Mouse (Mus musculus) inflammation-experienced regulatory T-cells, adult 6 months (primary cell): ENCODE measurements around the gene Ubac2. TPM values are rescaled to one million over a fixed set of nuclear protein-coding genes. Genes with fewer than 3 reads are reported as not detected.
"Not testable (repeated sequence)": the region's sequence is repeated elsewhere in the genome, so short reads cannot be mapped to it uniquely, and the experiment has no call there.

Source experiments
- ATAC-seq: one replicate; pipeline ENCODE4 v1.8.0; 2017
- polyA plus RNA-seq, 3 experiments: library from polyadenylated mRNA; unstranded; fragments of 100-300 nt; shearing (Covaris generic); gene quantifications; one replicate each; pipeline ENCODE4 v1.2.1; 2017

Gene Ubac2
- 10 to 100 TPM; 47.9 to 88.3 (median 78.9) TPM for polyA plus RNA-seq

DNA sequence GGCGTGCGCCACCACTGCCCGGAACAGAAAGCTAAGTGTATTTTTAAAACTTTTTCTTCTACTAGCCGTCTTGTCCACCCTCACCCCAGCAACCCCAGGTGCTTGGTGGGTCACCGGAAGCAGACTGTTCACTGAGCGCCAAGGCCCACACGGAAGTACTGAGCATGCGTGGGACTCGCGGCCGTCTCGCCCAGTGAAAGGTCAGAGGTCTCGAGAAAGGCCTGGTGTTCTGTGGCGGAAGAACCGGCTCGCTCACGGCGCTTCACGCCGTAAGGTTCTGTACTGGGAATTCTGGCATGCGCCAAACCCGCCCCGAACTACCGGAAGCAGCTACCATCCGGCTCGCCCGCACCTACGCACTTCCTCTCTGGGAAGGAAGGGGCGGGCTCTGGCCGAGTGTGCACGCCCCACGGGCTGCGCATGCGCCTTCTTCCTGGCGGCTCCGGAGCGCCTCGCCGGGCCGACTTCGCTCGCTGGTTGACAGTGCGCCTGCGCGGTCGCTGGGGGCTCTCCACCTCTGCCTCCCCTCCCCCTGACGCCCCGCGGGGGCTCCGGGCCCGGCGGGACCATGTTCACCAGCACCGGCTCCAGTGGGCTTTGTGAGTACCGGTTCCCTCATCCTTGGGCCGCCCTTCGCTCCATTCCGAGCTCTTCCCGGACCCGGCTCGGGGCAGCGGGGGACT lies at the start of gene Ubac2:
Ubac2 (plus strand) TSS at position 445 of the 683 bp plus-strand sequence.
- peak; percentile 81 for ATAC-seq

DNA sequence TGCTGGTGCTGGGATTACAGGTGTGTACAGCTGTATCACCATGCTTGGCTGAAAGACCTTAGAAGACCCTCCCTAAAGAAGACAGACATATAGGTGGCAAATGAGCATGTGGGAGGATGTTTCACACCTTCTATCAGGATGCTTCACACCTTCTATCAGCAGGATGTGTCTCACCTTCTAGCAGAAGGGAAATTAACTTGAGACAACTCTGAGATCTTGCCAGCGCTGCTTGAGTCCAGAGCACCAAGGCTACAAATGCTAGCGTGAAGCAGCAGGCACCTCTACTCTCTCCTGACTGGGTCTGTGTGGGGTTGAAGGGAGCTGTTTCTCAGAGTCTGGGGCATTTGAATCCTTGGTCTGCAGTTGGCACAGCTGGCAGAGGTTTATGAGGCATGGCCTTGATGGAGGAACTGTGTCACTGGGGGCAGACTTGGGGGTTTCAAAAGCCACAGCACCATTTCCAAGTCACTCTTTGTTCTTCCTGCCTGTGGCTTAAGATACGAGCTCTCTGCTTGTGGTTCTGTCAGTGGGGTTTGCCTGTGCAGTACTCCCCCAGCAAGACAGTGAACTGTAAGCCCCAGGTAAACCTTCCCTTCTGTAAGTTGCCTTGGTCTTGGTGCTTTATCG lies 48.5 kb upstream of the Ubac2 start:
- ATAC-seq: peak; percentile 52

DNA sequence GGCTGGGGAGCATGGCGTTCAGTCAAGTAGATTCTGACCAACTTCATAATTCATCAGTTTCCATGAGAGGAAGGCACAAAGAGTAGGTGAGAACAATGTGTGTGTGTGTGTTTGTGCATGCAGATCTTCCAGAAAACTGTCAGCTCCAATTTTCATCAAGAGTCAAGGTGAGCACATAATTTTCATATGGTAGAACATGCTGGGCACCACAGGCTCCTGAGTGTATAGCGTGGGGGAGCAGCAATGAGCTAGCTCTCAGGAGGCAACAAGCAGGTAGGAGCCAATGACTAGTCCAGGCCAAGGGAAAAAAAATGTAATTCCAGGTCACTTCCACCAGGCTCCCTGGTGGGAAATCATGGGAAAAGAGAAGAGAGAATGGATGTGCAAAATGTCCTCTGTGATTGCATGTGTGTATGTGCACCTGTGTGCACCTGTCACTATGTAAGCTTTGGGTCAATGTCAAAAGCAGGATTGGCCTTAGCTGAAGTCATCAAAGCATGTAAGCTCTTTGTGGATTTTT lies 45.4 kb upstream of the Ubac2 start:
- ATAC-seq: no peak

DNA sequence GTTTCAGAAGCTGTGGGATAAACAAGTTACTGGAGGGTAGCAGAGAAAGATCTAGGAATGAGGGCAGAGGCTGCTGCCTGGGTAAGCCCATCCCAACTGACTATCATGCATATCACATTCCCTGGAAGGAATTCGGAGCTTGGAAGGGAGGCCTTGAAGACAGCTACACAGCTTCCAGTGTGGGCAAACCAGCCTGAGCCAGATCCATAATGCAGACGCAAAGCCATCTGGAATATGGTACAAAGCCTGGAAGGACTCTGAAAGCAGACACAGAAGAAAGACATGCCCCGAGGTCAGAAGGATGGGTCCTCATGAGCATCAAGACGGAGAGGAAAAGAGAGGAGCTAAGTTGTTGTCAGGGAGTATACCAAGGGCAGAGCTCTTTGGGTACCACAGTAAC lies 40.3 kb upstream of the Ubac2 start:
- ATAC-seq: no peak

DNA sequence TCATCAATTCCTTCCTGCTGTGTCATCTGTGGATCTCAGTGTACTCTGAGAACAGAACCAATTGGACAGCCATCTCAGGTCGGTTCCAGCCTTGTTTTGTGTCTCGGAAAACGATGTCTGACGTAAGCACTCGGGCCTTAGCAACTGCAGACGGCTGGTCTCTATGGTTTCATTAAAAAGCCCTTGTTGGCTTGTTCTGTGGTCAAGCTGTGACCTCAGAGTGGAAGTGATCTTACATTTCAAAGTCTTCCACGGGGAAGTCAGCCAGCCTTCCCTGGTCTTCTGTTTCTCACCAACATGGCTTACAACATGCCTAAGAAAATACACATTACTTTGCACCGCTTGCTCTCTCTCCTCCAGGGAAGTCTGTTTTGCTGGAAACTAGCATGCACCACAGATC lies 38.2 kb upstream of the Ubac2 start:
- ATAC-seq: no peak

DNA sequence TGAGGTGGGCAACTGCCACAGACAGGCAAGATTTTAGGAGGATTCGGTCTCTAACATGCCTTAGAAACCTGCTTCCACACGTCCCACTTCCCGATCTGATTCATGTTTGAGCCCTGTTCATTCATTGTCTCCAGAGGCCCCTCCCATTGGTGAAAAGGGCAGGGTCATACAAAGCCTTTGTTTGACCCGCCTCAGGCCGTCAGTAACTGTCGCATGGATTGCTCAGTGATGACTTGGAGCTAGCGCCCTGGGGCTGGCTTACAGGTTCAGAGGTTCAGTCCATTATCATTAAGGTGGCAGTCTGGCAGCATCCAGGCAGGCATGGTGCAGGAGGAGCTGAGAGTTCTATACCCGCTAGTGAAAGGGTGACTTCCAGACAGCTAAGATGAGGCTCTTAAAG lies 33.9 kb upstream of the Ubac2 start:
- ATAC-seq: no peak

DNA sequence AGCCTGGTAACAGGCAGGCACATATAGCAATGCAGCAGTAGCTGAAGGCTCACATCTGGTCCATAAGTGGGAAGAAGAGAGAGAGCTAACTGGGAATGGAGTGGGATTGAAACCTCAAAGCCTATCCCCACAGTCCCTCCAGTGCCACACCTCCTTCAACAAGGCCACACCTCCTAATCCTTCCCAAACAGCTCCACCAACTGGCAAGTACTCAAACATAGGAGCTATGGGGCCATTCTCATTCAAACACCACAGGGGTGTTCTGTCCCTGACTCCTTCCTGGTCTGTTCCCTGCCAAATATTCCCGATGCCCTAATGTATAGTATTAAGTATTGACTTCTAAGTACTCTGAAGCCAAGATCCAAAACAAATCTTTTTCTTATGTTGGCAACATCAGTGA lies 27.2 kb upstream of the Ubac2 start:
- no peak for ATAC-seq

DNA sequence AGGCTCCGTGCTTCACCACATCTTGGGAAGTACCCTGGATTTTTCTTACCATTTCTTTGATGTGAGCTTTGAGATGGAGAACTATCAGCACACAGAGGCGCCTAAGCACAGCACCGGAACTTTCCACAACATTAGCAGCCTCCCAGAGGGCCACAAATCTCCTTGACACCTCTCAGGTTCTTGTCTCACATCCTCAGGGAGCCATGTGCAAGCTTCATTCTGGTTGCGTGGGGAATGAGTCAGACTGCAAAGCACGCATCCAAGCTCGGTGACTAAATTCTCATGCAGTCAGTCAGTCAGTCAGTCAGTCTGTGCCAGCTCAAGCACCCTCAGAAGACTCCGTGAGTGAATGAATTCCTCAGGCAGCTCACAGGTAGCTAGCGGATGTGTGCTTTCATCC lies 25.9 kb upstream of the Ubac2 start:
- ATAC-seq: no peak

DNA sequence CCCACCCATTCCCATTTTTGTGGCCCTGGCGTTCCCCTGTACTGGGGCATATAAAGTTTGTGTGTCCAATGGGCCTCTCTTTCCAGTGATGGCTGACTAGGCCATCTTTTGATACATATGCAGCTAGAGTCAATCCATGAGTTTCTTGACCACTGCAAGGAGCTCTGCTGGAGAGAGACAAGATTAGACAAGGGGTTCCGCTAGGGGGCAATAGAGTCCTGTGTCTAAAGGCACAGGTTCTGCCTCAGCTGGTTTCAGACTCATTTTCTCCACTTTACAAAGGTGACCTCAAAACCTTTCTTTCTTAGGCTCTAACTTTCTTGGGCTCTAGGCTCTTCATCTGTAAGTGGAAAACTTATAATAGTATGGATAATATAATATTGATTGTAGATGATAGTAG lies 13.3 kb upstream of the Ubac2 start:
- peak; percentile 94 for ATAC-seq

DNA sequence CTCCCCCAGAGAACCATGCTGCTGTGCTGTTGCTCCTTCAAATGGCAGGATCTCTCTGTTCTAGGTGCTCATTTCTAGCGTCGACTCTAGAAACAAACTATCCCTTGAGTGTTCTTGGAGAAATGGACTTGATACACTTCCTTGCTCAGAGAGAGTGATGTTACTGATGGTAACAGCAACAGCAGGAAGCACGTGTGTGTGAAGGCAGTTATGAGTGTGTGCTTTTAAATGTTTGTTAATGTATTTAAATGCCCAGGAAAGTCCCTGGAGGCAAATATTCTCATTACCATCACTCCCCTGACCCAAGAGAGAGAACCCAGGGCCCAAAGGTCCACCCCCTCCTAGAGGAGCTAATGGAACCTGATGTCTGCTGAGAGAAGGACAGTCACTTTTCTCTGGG lies 11.8 kb upstream of the Ubac2 start:
- no peak for ATAC-seq

DNA sequence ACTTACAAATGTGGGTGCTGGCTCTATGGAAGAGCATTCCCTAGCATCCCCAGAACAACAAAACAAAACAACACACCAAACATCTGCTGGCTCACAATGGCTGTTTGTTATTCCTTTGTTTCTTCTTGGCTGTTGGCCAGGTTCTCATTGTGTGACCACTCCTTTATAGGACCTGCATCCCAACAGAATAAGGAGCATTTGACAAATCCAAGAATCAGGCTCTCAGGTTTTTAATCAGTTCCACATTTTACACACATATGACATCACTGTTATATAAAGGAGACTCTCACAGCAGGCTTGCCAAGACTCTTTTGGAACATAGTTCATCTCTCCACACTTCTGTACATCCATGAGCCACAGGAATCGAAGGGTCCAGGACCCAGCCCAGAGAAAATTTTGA lies 9.3 kb upstream of the Ubac2 start:
- ATAC-seq: no peak

DNA sequence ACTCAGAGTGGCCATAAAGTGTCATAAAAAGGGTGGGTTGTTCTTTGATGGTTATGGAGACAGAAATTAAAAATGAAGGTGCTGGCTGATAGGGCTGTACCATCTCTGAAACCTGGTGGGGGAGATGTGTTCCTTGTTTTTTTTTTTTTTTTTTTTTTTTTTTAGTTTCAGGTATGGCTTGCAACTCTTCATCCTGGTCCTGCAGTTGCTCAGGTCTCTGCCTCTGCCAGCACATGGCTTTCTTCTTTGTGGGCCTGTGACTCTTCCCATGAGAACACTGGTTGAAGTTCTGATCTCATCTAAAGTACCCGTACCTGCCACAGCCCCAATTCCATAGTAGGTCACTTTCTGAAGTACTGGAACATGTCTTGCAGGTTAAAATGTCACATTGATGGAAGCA lies 5.7 kb upstream of the Ubac2 start:
- no peak for ATAC-seq

DNA sequence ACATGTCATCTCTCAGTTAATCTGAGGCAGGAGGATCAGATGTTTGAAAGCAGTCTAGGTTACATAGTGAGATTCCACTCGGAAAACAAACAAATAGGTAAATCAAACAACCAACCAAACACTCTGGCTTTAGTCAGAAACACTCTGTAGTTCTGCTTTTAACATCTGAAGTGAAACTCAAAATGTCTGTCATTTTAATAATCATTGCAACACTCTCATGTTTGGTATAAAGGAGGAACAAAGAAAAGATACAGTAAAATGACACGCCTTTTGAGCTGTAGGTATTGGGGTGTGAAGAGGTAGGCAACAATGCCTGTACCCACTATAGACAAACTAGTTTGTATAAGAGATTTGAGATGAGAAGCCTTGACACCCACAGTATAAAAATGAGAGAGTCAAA lies 5.2 kb upstream of the Ubac2 start:
- no peak for ATAC-seq

DNA sequence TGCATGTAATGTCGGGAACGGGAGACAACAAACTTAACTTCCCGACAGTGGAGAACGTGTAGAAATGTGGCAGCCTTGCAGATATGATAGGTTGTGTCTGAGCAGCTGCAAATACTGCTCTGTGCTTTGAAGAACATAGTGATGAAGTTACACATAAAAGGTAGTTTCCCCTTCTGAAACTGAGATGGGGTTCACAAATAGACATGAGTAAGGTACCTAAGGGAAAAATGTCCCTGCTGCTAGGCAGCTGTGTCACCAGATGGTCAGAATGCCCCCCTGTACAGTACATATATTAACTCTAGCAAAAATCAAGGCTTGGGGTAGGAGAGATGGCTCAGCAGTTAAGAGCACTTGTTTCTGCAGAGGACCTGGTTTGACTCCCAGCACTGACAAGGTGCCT lies 4.8 kb upstream of the Ubac2 start:
- no peak for ATAC-seq

DNA sequence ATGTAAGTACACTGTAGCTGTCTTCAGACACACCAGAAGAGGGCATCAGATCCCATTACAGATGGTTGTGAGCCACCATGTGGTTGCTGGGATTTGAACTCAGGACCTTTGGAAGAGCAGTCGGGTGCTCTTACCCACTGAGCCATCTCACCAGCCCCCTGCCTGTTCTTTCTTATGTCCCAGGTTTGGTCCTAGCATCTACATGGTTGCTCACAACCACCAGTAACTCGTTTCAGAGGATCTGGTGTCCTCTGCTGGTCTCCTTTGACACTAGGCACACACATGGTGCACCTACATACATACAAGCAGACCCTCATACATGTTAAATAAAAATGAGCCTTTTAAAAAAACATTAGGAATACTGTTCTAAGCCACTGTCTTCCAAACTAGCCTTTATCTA lies 2.2 kb upstream of the Ubac2 start:
- ATAC-seq: not testable (repeated sequence)

DNA sequence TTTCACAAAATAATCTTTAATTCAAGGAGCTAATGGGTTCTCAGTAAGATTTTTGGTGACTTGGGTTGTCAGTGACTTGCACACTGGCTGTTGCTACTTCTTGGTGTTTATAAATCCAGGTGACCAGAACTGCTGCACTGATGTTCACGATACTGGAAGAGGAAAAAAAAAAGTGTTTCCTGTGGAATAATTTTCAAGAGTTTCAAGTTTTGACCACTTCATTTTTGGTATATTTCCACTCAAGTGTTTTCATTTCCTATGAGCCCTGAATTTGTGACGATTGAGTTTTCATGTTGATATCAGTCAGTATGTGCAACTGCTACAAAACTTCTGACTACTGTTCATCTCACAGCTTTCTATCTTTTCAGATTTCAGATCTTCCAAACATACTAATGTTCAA lies 1.6 kb upstream of the Ubac2 start:
- ATAC-seq: no peak

DNA sequence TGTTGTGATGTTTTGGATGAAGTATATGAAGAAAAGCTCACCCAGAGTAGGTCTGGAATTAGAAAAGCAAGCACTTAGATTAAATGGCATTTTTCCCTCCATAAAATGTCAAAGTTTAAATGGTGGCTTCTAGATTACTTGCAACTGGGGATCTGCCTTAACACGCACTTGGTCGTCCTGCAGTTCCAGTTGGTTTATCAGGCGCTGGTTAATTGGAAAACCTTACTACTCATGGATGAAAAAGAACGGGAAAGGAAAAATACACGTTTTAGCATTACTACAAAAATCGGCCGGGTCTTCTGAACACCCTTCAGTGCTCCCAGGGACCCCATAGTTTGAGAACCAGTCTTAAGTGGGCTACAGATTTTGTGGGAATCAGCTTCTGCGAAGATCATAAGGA lies 780 bp upstream of the Ubac2 start:
- no peak for ATAC-seq

DNA sequence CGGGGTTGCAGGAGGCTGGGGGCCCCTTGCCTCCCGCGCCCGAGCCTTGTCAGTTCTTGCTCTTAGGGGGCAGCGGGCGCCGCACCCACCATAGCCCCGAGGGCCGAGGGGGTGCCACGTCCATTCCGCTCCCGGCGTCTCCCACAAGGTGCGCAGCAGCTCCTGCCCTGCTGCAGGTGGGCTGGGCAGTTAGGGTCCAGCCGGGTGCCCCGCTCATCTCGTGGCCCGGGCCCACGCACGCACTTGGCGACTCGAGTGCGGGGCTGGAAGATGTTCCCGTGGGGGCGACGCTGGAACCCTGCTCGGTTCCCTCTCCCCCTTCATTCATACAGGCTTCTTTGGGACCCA lies 413 bp downstream of the Ubac2 start:
- no peak for ATAC-seq

DNA sequence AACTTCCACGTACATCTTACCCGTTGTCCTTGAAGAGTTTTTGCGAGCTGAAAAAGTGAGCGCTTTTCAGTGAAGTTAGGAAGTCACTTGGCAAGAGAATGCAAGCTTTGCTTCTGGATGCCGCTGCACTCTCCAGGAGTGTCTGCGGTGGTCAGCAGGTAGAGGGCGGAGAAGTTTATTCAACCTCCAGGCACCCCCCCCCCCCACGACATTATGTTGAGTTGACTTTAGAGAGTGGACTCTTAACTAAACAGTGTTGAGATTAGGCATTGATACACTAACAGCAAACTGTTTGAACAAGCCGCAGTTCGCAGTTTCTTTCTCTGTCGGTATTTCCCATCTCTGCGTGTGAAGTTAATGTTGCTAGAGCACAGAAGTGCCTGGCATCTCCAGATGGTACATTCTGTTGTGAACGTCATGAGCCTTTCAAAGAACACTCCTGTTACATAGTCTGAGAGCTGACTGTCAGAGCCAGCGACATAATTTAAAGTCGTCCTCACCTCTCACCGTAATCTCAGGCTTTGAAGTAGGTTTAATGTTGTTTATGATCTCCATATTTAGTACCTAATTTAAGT lies 933 bp downstream of the Ubac2 start:
- ATAC-seq: peak; percentile 20

DNA sequence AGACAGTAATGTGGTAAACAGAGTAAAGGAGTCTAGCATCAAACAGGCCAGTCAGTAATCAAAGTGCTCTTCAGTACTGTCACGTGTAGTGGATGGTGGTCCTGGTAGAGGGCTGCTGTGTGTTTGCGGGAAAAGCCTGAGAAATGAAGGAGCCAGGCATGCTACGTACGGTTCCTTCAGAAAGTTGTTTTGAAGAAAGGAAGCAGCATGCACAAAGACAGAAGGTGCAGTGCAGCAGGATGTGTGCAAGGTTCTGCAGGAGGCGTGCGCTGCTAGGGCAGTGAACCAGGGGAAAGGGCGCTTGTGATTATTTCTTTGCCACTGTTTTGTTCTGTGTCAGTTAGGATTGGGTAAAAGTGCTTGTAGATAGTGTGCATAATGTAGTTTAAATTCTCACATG lies 2.8 kb downstream of the Ubac2 start:
- ATAC-seq: peak; percentile 29

DNA sequence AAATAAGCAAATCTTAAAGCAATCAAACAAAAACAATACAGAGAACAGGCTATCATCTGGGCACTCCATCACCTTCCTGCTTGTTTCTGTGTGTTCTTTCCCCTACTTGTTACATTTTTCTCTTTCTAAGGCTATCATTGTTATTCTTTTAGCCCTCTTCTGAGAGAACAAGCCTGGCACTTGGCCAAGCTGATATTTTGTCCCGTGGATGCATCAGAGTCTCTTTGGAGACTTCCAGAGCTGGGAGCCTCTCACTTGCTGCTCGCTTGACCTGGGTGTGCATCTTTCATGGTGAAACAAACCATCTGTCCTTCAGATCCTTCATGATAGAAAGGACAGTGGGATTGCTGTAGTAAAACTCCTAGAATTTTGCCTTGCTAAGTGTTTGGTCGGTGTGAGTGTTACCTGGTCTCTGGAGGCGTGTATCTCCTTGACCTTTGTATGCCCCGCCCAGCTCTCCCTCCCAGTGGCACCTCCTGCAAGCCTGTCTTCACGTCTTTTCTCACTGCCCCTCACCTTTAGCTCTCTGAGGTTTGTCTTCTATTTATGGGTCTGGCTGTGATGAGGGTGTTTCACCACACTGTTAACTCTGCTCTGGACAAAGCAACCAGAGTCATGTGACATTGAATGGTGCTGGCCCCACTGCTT lies 5.9 kb downstream of the Ubac2 start:
- ATAC-seq: no peak

DNA sequence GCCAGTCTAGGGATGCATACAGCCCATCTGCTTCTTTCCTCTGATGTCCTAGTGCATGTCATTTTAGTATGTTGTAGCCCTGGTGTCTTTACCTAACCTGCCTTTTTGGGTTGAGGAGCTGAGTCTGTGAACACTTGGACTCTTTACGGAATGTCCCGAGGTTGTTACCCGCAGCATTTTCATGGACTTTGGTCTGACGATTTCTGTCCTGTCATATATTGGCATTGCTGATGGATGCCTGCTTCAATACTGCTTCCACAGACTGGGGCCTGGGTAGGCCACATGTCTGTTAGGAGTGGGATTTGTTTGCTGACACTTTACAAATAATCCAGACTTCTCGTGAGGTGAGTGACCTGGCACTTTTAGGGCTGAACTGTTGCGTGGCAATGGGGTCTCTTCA lies 15.3 kb downstream of the Ubac2 start:
- ATAC-seq: no peak

DNA sequence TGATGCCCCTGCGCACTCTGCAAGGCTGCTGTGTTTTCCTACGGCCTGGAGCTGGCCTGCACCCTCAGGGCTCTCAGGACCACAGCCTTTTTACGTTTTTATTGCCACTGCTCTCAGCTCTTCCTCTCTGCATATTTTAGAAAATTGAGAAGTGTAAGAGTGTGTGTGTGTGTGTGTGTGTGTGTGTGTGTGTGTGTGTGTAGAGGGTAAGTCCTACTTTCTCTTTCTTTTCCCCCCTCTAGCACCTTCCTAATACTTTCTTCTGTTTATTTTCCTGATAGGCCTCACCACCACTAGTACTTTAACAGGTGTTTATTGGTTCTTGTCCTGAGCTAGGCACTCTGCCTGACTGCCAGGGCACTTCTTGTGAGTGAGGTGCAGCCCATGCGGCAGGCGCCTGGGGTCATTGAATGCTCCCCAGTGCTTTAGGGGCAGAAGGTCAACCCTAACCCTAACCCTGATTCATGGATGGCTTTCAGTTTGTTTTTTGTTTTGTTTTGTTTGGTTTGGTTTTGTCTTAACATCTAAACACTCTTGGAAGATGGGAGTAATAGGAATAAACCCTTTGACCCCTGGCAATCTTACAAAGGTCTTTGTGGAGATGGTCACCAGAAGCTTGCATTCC lies 16.2 kb downstream of the Ubac2 start:
- ATAC-seq: no peak
